Mouse (Mus musculus) MEL (cell line): ENCODE measurements around the gene Ubl5. TPM values are rescaled to one million over a fixed set of nuclear protein-coding genes. Genes with fewer than 3 reads are reported as not detected.
"Not testable (repeated sequence)": the region's sequence is repeated elsewhere in the genome, so short reads cannot be mapped to it uniquely, and the experiment has no call there.

Experiments
- DNase-seq: peaks from one replicate; pipeline ENCODE4 v3.0.0; 2011; ENCODE audit warnings: low read depth, low spot score
- H3K27ac ChIP-seq: 2 replicates; pipeline ENCODE4 v1.5.1; 2012; ENCODE audit warnings: low read depth, mild to moderate bottlenecking, control low read depth, low read length, moderate library complexity; ENCODE audit not compliant: control insufficient read depth
- H3K27me3 ChIP-seq, 2 experiments: fragments of 150-350 bp in 1 of 2; sonication (generic) in 1 of 2; 2 replicates each; pipeline ENCODE4 v1.6.1; 2012; ENCODE audit warnings: low read length in 2 of 2, mild to moderate bottlenecking in 2 of 2, improper control_type of control experiment in 1 of 2, moderate library complexity in 1 of 2; ENCODE audit not compliant: insufficient read depth in 2 of 2, control insufficient read depth in 1 of 2
- H3K36me3 ChIP-seq, 2 experiments: 2 replicates each; pipeline ENCODE4 v1.6.1; 2012 to 2014; ENCODE audit warnings: low read length in 2 of 2, improper control_type of control experiment in 1 of 2, inconsistent platforms in 1 of 2, mild to moderate bottlenecking in 1 of 2; ENCODE audit not compliant: insufficient read depth in 2 of 2, control insufficient read depth in 1 of 2
- H3K4me1 ChIP-seq, 2 experiments: fragments of 150-350 bp in 1 of 2; sonication (generic) in 1 of 2; 2 replicates each; pipeline ENCODE4 v1.6.1; 2012; ENCODE audit warnings: low read length in 2 of 2, improper control_type of control experiment in 1 of 2, mild to moderate bottlenecking in 1 of 2; ENCODE audit not compliant: insufficient read depth in 2 of 2, control insufficient read depth in 1 of 2
- H3K4me3 ChIP-seq, 2 experiments: fragments of 150-350 bp in 1 of 2; sonication (generic) in 1 of 2; 2 replicates each; pipeline ENCODE4 v1.5.1; 2012; ENCODE audit warnings: low read depth in 2 of 2, low read length in 2 of 2, mild to moderate bottlenecking in 2 of 2, moderate library complexity in 2 of 2, control low read depth in 1 of 2, improper control_type of control experiment in 1 of 2; ENCODE audit not compliant: control insufficient read depth in 1 of 2, insufficient read depth in 1 of 2
- H3K79me2 ChIP-seq: 2 replicates; pipeline ENCODE4 v1.6.1; 2012; ENCODE audit warnings: mild to moderate bottlenecking, low read length, moderate library complexity; ENCODE audit not compliant: control insufficient read depth, poor library complexity, insufficient read depth
- H3K9ac ChIP-seq: 2 replicates; pipeline ENCODE4 v1.6.1; 2012; ENCODE audit warnings: low read depth, mild to moderate bottlenecking, control low read depth, low read length, moderate library complexity; ENCODE audit not compliant: control insufficient read depth, poor library complexity, severe bottlenecking
- H3K9me3 ChIP-seq: fragments of 150-350 bp; sonication (generic); replicated peaks from 2 replicates; pipeline ENCODE4 v1.6.1; 2012; ENCODE audit warnings: mild to moderate bottlenecking, low read length, improper control_type of control experiment, moderate library complexity; ENCODE audit not compliant: insufficient read depth
- CHD1 ChIP-seq: IDR thresholded peaks from 2 replicates; pipeline ENCODE4 v1.6.1; 2012; ENCODE audit warnings: low read depth, mild to moderate bottlenecking, inconsistent platforms, low read length, improper control_type of control experiment
- CHD2 ChIP-seq: IDR thresholded peaks from 2 replicates; pipeline ENCODE4 v1.6.1; 2011; ENCODE audit warnings: low read length, improper control_type of control experiment
- CTCF ChIP-seq, 3 experiments: IDR thresholded peaks in 2 of 3; conservative IDR thresholded peaks in 1 of 3; 2 replicates each; pipeline ENCODE4 v1.5.1; 2011 to 2012; ENCODE audit warnings: low read length in 3 of 3, low read depth in 2 of 3, mild to moderate bottlenecking in 2 of 3, improper control_type of control experiment in 1 of 3, inconsistent platforms in 1 of 3, mixed read lengths in 1 of 3, moderate library complexity in 1 of 3; ENCODE audit not compliant: control insufficient read depth in 1 of 3, insufficient read depth in 1 of 3, poor library complexity in 1 of 3, severe bottlenecking in 1 of 3
- E2F4 ChIP-seq: IDR thresholded peaks from 2 replicates; pipeline ENCODE4 v1.6.1; 2011; ENCODE audit warnings: low read depth, low read length, improper control_type of control experiment, borderline replicate concordance
- EP300 ChIP-seq, 2 experiments: IDR thresholded peaks; 2 replicates each; pipeline ENCODE4 v1.6.1; 2011; ENCODE audit warnings: improper control_type of control experiment in 2 of 2, low read length in 2 of 2, low read depth in 1 of 2, mild to moderate bottlenecking in 1 of 2
- GABPA ChIP-seq: IDR thresholded peaks from 2 replicates; pipeline ENCODE4 v1.6.1; 2012; ENCODE audit warnings: low read depth, mild to moderate bottlenecking, inconsistent platforms, low read length, improper control_type of control experiment, moderate library complexity
- HCFC1 ChIP-seq: IDR thresholded peaks from 2 replicates; pipeline ENCODE4 v1.6.1; 2012; ENCODE audit warnings: low read depth, mild to moderate bottlenecking, inconsistent platforms, low read length, improper control_type of control experiment, moderate library complexity
- KAT2A ChIP-seq: conservative IDR thresholded peaks from 2 replicates; pipeline ENCODE4 v1.6.1; 2012; ENCODE audit warnings: low read depth, low read length, improper control_type of control experiment, inconsistent platforms
- MEF2A ChIP-seq: IDR thresholded peaks from 2 replicates; pipeline ENCODE4 v1.6.1; 2014; ENCODE audit warnings: low read depth, mild to moderate bottlenecking, inconsistent platforms, low read length, improper control_type of control experiment; ENCODE audit not compliant: poor library complexity, insufficient replicate concordance, severe bottlenecking; ENCODE audit errors: extremely low read depth
- MYB ChIP-seq: IDR thresholded peaks from 2 replicates; pipeline ENCODE4 v1.6.1; 2011; ENCODE audit warnings: mild to moderate bottlenecking, low read depth, low read length, improper control_type of control experiment
- MYC ChIP-seq: IDR thresholded peaks from 2 replicates; pipeline ENCODE4 v1.6.1; 2011; ENCODE audit warnings: low read depth, mild to moderate bottlenecking, low read length, improper control_type of control experiment, moderate library complexity
- NELFE ChIP-seq: IDR thresholded peaks from 2 replicates; pipeline ENCODE4 v1.6.1; 2011; ENCODE audit warnings: low read depth, low read length, improper control_type of control experiment
- NRF1 ChIP-seq: IDR thresholded peaks from 2 replicates; pipeline ENCODE4 v1.6.1; 2014; ENCODE audit warnings: low read depth, mild to moderate bottlenecking, inconsistent platforms, low read length, improper control_type of control experiment, moderate library complexity; ENCODE audit not compliant: poor library complexity, insufficient read depth, severe bottlenecking
- POLR2AphosphoS2 ChIP-seq: IDR thresholded peaks from 2 replicates; pipeline ENCODE4 v1.6.1; 2011; ENCODE audit warnings: low read length, improper control_type of control experiment
- POLR2AphosphoS5 ChIP-seq: IDR thresholded peaks from 2 replicates; pipeline ENCODE4 v1.6.1; 2012; ENCODE audit warnings: low read depth, borderline replicate concordance, mild to moderate bottlenecking, inconsistent platforms, low read length, moderate library complexity, mixed read lengths
- RAD21 ChIP-seq: IDR thresholded peaks from 2 replicates; pipeline ENCODE4 v1.6.1; 2011; ENCODE audit warnings: mild to moderate bottlenecking, low read depth, low read length, improper control_type of control experiment
- RCOR1 ChIP-seq: IDR thresholded peaks from 2 replicates; pipeline ENCODE4 v1.6.1; 2012; ENCODE audit warnings: low read depth, mild to moderate bottlenecking, inconsistent platforms, low read length, improper control_type of control experiment
- SIN3A ChIP-seq: IDR thresholded peaks from 2 replicates; pipeline ENCODE4 v1.6.1; 2012; ENCODE audit warnings: low read length, improper control_type of control experiment, inconsistent platforms
- SMC3 ChIP-seq: IDR thresholded peaks from 2 replicates; pipeline ENCODE4 v1.6.1; 2011; ENCODE audit warnings: low read depth, low read length, improper control_type of control experiment
- TCF12 ChIP-seq: IDR thresholded peaks from 2 replicates; pipeline ENCODE4 v1.6.1; 2014; ENCODE audit warnings: low read depth, mild to moderate bottlenecking, inconsistent platforms, low read length, improper control_type of control experiment, moderate library complexity
- ZC3H11A ChIP-seq: IDR thresholded peaks from 2 replicates; pipeline ENCODE4 v1.6.1; 2012; ENCODE audit warnings: low read depth, mild to moderate bottlenecking, inconsistent platforms, low read length, improper control_type of control experiment
- polyA plus RNA-seq, 2 experiments: library from polyadenylated mRNA; stranded (reverse) in 1 of 2; unstranded in 1 of 2; fragments of >175 nt in 1 of 2; fragments of >200 nt in 1 of 2; gene quantifications; 2 replicates each; pipeline versions ENCODE4 v1.2.1 to v1.2.4; 2012; ENCODE audit warnings: low replicate concordance in 2 of 2, low read depth in 1 of 2; ENCODE audit not compliant: insufficient read length in 2 of 2, insufficient read depth in 1 of 2, missing spikeins in 1 of 2
- total RNA-seq: library from RNA; depleted of rRNA; stranded (reverse); fragments of 300-350 nt; gene quantifications from 2 replicates; pipeline ENCODE4 v1.2.3, GENCODE M21; 2012

The Ubl5 gene
- total and polyA plus RNA-seq, 3 experiments, result 850 to 1,103 TPM; not detected in 1

DNA sequence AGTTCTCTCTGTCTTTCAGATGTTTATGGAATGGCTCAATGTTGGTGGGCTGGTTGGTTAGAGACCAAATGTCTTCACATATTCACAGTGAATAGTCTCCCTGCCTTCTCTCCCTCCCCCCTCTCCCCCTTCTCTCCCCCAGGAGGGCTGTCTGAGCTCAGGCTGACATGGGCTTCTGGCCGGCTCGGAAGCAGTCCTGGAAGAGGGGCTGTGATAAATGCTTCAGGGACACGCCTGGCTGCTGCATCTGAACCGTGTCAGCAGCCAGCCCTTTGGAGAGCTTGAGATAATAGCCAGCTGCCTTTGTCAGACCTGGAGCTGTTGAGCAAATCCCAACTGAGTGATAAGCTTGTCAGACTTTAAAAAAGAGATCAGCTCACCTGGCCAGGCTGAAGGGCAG is 47.2 kb downstream of the Ubl5 start:
- H3K9me3 ChIP-seq, result no peaks in the 10 kb centered on the region
- TF ChIP-seq KAT2A, result no peak
- no peak for TF ChIP-seq MEF2A
- no peak for TF ChIP-seq MYB
- no peak for TF ChIP-seq GABPA
- TF ChIP-seq CHD1, result no peak
- no peak for TF ChIP-seq NRF1
- no peak for TF ChIP-seq MYC
- TF ChIP-seq RCOR1, result no peak
- no peak for TF ChIP-seq POLR2AphosphoS2
- no peak for TF ChIP-seq POLR2AphosphoS5
- no peak for TF ChIP-seq TCF12
- no peak for TF ChIP-seq E2F4
- TF ChIP-seq CTCF (IDR thresholded peaks at IDR 0.05 in 2 of 3, conservative IDR thresholded peaks at IDR 0.05 in 1 of 3; ENCODE audit: control insufficient read depth in 1 of 3, insufficient read depth in 1 of 3, low read depth in 2 of 3, low read length in 3 of 3, poor library complexity in 1 of 3, severe bottlenecking in 1 of 3), result no peak
- no peak for TF ChIP-seq SMC3
- no peak for TF ChIP-seq ZC3H11A
- TF ChIP-seq, all 39 proteins: peak for 0
- no peaks in the 10 kb centered on the region for H3K79me2 ChIP-seq
- no peak overlapping the region for H3K9ac ChIP-seq
- no peak overlapping the region for H3K27ac ChIP-seq
- H3K4me1 ChIP-seq, result no peaks in the 10 kb centered on the region
- peaks cover 5 to 9% of the 10 kb centered on the region in 2 experiments for H3K27me3 ChIP-seq
- no peak for DNase-seq
- H3K4me3 ChIP-seq, result no peak overlapping the region
- no peaks in the 10 kb centered on the region for H3K36me3 ChIP-seq

DNA sequence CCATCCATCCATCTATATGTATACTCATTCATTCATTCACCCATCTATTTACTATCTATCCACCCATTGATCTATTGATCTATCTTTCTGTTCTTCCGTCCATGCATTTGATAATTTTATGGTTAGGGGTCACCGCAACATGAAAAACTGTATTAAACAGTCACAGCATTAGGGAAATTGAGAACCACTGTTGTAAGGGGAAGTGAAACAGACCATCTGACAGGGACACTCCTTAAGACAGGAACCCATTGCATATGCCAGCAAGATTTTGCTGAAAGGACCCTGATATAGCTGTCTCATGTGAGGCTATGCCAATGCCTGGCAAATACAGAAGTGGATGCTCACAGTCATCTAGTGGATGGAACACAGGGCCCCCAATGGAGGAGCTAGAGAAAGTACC is 47.8 kb downstream of the Ubl5 start:
- DNase-seq, H3K4me1 ChIP-seq: not testable (repeated sequence)

DNA sequence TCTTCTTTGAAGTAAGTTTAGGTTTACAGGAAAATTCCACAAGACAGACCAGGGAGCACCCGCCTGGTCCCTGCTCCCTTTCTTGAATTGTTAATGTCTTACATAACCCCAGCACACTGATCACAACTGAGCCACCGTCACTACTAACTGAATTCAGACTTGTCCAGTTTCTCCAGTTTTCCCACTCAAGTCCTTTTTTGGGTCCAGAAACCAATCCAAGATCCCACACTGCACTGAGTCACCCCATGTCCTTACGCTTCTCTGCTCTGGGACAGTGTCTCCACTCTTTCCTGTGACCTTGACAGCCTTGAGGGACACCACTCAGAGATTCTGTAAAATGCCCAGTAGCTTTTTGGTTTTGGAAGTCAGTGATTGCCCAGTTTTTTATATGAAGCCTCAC is 50.2 kb downstream of the Ubl5 start:
- no peak overlapping the region for H3K4me3 ChIP-seq
- TF ChIP-seq SIN3A (no peak), CHD2 (no peak), NELFE (no peak), EP300 (IDR thresholded peaks at IDR 0.05; ENCODE audit: low read depth in 1 of 2, low read length in 2 of 2) (no peak), NRF1 (no peak), E2F4 (no peak), HCFC1 (no peak), MYC (no peak), RAD21 (no peak), RCOR1 (no peak), CHD1 (no peak)
- H3K79me2 ChIP-seq, result no peaks in the 10 kb centered on the region
- H3K9me3 ChIP-seq, result no peaks in the 10 kb centered on the region
- H3K36me3 ChIP-seq, result no peaks in the 10 kb centered on the region
- H3K27me3 ChIP-seq, result peaks cover 3 to 14% of the 10 kb centered on the region in 2 experiments
- no peak overlapping the region for H3K27ac ChIP-seq
- no peak for DNase-seq
- H3K4me1 ChIP-seq, result no peaks in the 10 kb centered on the region
- no peak overlapping the region for H3K9ac ChIP-seq

More for the DNA sequence above, 47.8 kb downstream of the Ubl5 start:
- not testable (repeated sequence) for H3K79me2 ChIP-seq, H3K27ac ChIP-seq, H3K4me3 ChIP-seq, H3K9ac ChIP-seq, H3K9me3 ChIP-seq, H3K36me3 ChIP-seq
- H3K27me3 ChIP-seq, result peaks cover 3 to 11% of the 10 kb centered on the region in 2 experiments
